Mouse (Mus musculus): Measurements from ENCODE around the gene Mcm9. TPM values are rescaled to one million over a fixed set of nuclear protein-coding genes. Genes with fewer than 3 reads are reported as not detected.

Mcm9 gene
- total and polyA plus RNA-seq, 2 experiments from 2014 or later: 3.9 to 5.8 TPM

GRCm38 (mm10) chr10:53580621-53581081 is 49.6 kb downstream of the Mcm9 start:
- peak overlapping the region; percentile 93 for H3K4me2 ChIP-seq (ENCODE audit: low read depth, low read length)
- H3K9me3 ChIP-seq (replicated peaks; ENCODE audit: control insufficient read depth, low read length): no peaks in the 10 kb centered on the region
- WGBS: 6% methylated on average over 14 of the region's 14 CpGs
- H3K4me3 ChIP-seq (ENCODE audit: low read depth, low read length): peak overlapping the region; percentile 54
- H3K9ac ChIP-seq (replicated peaks; ENCODE audit: low read depth, low read length): peak overlapping the region; percentile 38
- H3K4me1 ChIP-seq (ENCODE audit: control insufficient read depth, insufficient read depth): 0 out of 2 replicates have a peak, but pooled peaks cover 10% of the 10 kb centered on the region
- ATAC-seq (ENCODE audit: insufficient read depth, low read depth) (peak; percentile 94), DNase-seq (ENCODE audit: low spot score) (peak; percentile 88)
- TF ChIP-seq CTCF (IDR thresholded peaks at IDR 0.05; ENCODE audit: low read depth) (no peak), EP300 (IDR thresholded peaks at IDR 0.05; ENCODE audit: low read depth) (no peak)
- H3K27ac ChIP-seq (ENCODE audit: low read depth): 0 out of 2 replicates have a peak overlapping the region, but pooled peaks have one; percentile 4
- H3K36me3 ChIP-seq (replicated peaks; ENCODE audit: control insufficient read depth, insufficient read depth, low read length): no peaks in the 10 kb centered on the region
- H3K27me3 ChIP-seq (ENCODE audit: control insufficient read depth, insufficient read depth, low read length): no peaks in the 10 kb centered on the region

GRCm38 (mm10) chr10:53580137-53580536 is 50.1 kb downstream of the Mcm9 start:
- WGBS: 24% methylated on average over 7 of the region's 7 CpGs

DNA sequence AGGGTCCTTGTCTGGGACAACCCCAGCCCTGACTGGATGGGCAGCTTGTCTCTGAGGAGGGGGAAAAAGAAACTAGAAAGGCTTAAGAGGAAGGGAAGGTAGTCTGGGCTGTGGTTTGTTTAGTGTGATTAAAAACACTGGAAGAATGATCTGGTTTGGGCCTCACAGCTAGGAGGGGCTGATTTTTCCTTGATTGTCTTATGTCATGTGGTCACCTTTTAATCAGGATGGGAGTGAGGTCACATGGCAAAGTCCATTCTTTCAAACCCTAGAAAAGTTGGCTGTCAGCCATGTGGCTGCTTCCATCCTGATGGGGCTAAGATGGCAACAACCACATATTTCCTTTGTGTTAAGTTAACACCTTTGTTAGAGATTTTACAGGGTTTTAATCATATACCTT is 61.7 kb downstream of the Mcm9 start:
- H3K4me2 ChIP-seq (ENCODE audit: low read depth, low read length): no peak overlapping the region
- H3K4me1 ChIP-seq (ENCODE audit: control insufficient read depth, insufficient read depth): peaks cover 6% of the 10 kb centered on the region
- H3K4me3 ChIP-seq (ENCODE audit: low read depth, low read length): no peak overlapping the region
- no peak for DNase-seq (ENCODE audit: low spot score)
- no peaks in the 10 kb centered on the region for H3K27me3 ChIP-seq (ENCODE audit: control insufficient read depth, insufficient read depth, low read length)
- no peaks in the 10 kb centered on the region for H3K9me3 ChIP-seq (replicated peaks; ENCODE audit: control insufficient read depth, low read length)
- TF ChIP-seq CTCF (IDR thresholded peaks at IDR 0.05; ENCODE audit: low read depth): no peak
- no peak for TF ChIP-seq EP300 (IDR thresholded peaks at IDR 0.05; ENCODE audit: low read depth)
- H3K9ac ChIP-seq (replicated peaks; ENCODE audit: low read depth, low read length): no peak overlapping the region
- no peaks in the 10 kb centered on the region; the same call in 1 of the 2 replicates for H3K36me3 ChIP-seq (replicated peaks; ENCODE audit: control insufficient read depth, insufficient read depth, low read length)
- no peak for ATAC-seq (ENCODE audit: insufficient read depth, low read depth)
- H3K27ac ChIP-seq (ENCODE audit: low read depth): no peak overlapping the region

More at GRCm38 (mm10) chr10:53580137-53580536, 50.1 kb downstream of the Mcm9 start:
- ATAC-seq (ENCODE audit: insufficient read depth, low read depth): peak; percentile 72
- H3K27me3 ChIP-seq (ENCODE audit: control insufficient read depth, insufficient read depth, low read length): no peaks in the 10 kb centered on the region
- TF ChIP-seq EP300 (IDR thresholded peaks at IDR 0.05; ENCODE audit: low read depth): no peak
- no peak for TF ChIP-seq CTCF (IDR thresholded peaks at IDR 0.05; ENCODE audit: low read depth)
- H3K27ac ChIP-seq (ENCODE audit: low read depth): peak overlapping the region; percentile 4
- peak overlapping the region; percentile 54 for H3K4me3 ChIP-seq (ENCODE audit: low read depth, low read length)
- 0 out of 2 replicates have a peak, but pooled peaks cover 10% of the 10 kb centered on the region for H3K4me1 ChIP-seq (ENCODE audit: control insufficient read depth, insufficient read depth)
- no peaks in the 10 kb centered on the region for H3K9me3 ChIP-seq (replicated peaks; ENCODE audit: control insufficient read depth, low read length)
- H3K4me2 ChIP-seq (ENCODE audit: low read depth, low read length): peak overlapping the region; percentile 93
- H3K9ac ChIP-seq (replicated peaks; ENCODE audit: low read depth, low read length): peak overlapping the region; percentile 38; the same call in 1 of the 2 replicates
- H3K36me3 ChIP-seq (replicated peaks; ENCODE audit: control insufficient read depth, insufficient read depth, low read length): no peaks in the 10 kb centered on the region
- peak; percentile 15 for DNase-seq (ENCODE audit: low spot score)

- Histone ChIP-seq H3K36me3 (replicated peaks; ENCODE audit: control insufficient read depth, insufficient read depth, low read length) (no peaks in the 10 kb centered on the region; the same call in 1 of the 2 replicates), H3K9ac (replicated peaks; ENCODE audit: low read depth, low read length) (no peak overlapping the region), H3K4me3 (ENCODE audit: low read depth, low read length) (no peak overlapping the region), H3K27me3 (ENCODE audit: control insufficient read depth, insufficient read depth, low read length) (no peaks in the 10 kb centered on the region), H3K4me2 (ENCODE audit: low read depth, low read length) (no peak overlapping the region), H3K27ac (ENCODE audit: low read depth) (no peak overlapping the region), H3K4me1 (ENCODE audit: control insufficient read depth, insufficient read depth) (peaks cover 6% of the 10 kb centered on the region), H3K9me3 (replicated peaks; ENCODE audit: control insufficient read depth, low read length) (no peaks in the 10 kb centered on the region)
- WGBS: 87% methylated on average over 2 of the region's 2 CpGs
- no peak for DNase-seq (ENCODE audit: low spot score)
- TF ChIP-seq CTCF (IDR thresholded peaks at IDR 0.05; ENCODE audit: low read depth): no peak
- no peak for TF ChIP-seq EP300 (IDR thresholded peaks at IDR 0.05; ENCODE audit: low read depth)
- ATAC-seq (ENCODE audit: insufficient read depth, low read depth): no peak
Observed at GRCm38 (mm10) chr10:53565538-53565937, 64.7 kb downstream of the Mcm9 start.

DNA sequence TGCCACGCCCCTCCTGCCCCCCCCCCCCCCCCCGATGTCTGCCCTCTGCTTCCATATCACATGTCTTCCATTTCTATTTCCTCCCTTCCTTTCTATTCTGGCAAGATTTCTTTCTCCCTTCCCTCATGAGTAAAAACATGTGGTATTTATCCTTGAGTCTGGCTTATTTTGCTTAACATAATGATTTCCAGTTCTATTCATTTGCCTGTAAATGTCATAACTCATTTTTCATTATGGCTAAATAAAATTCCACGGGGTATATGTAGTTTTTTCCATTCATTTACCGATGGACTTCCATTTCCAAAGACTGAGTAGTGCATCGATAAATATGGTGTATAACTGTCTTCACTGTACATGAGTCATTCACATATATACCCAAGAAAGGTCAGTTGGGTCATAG is 68.2 kb downstream of the Mcm9 start:
- TF ChIP-seq EP300 (IDR thresholded peaks at IDR 0.05; ENCODE audit: low read depth) (no peak), CTCF (IDR thresholded peaks at IDR 0.05; ENCODE audit: low read depth) (no peak)
- Histone ChIP-seq H3K9ac (replicated peaks; ENCODE audit: low read depth, low read length) (no peak overlapping the region), H3K4me3 (ENCODE audit: low read depth, low read length) (no peak overlapping the region), H3K27ac (ENCODE audit: low read depth) (no peak overlapping the region), H3K9me3 (replicated peaks; ENCODE audit: control insufficient read depth, low read length) (no peaks in the 10 kb centered on the region), H3K27me3 (ENCODE audit: control insufficient read depth, insufficient read depth, low read length) (no peaks in the 10 kb centered on the region), H3K36me3 (replicated peaks; ENCODE audit: control insufficient read depth, insufficient read depth, low read length) (peaks cover 7% of the 10 kb centered on the region; the same call in 1 of the 2 replicates), H3K4me2 (ENCODE audit: low read depth, low read length) (no peak overlapping the region), H3K4me1 (ENCODE audit: control insufficient read depth, insufficient read depth) (peaks cover 7% of the 10 kb centered on the region)
- DNase-seq (ENCODE audit: low spot score) (no peak), ATAC-seq (ENCODE audit: insufficient read depth, low read depth) (no peak)
- 77% methylated on average over 5 of the region's 5 CpGs for WGBS

DNA sequence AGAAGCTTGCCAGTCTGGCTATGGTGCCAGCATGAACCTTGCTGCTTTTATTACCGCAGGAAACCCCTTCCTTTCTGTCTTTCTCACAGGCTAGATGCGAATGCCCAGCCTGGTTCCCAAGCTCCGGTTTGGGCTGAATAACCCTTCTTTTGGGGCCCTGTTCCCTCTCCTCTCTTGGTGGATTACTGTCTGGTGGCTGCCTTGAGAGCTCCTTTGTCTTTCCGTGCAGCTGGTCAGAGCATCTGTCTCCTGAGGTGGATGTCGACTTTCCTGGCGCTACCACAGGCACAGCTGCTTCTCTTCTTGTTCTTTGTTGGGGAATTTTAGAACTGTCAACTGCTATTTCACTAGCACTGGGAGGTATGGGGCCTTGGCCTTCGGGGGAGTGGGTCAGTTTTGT is 92.6 kb downstream of the Mcm9 start:
- TF ChIP-seq EP300 (IDR thresholded peaks at IDR 0.05; ENCODE audit: low read depth) (no peak), CTCF (IDR thresholded peaks at IDR 0.05; ENCODE audit: low read depth) (no peak)
- H3K4me3 ChIP-seq (ENCODE audit: low read depth, low read length): no peak overlapping the region
- peaks cover 56% of the 10 kb centered on the region for H3K36me3 ChIP-seq (replicated peaks; ENCODE audit: control insufficient read depth, insufficient read depth, low read length)
- 74% methylated on average over 7 of the region's 7 CpGs for WGBS
- H3K4me2 ChIP-seq (ENCODE audit: low read depth, low read length): no peak overlapping the region
- no peaks in the 10 kb centered on the region for H3K4me1 ChIP-seq (ENCODE audit: control insufficient read depth, insufficient read depth)
- no peak for ATAC-seq (ENCODE audit: insufficient read depth, low read depth)
- H3K27ac ChIP-seq (ENCODE audit: low read depth): no peak overlapping the region
- no peaks in the 10 kb centered on the region for H3K9me3 ChIP-seq (replicated peaks; ENCODE audit: control insufficient read depth, low read length)
- no peaks in the 10 kb centered on the region for H3K27me3 ChIP-seq (ENCODE audit: control insufficient read depth, insufficient read depth, low read length)
- no peak for DNase-seq (ENCODE audit: low spot score)
- H3K9ac ChIP-seq (replicated peaks; ENCODE audit: low read depth, low read length): no peak overlapping the region

Data from heart, postnatal 0 days (tissue).